Mouse (Mus musculus): ENCODE measurements around the gene Gigyf1. TPM values are rescaled to one million over a fixed set of nuclear protein-coding genes. Genes with fewer than 3 reads are reported as not detected.

The Gigyf1 gene
- 10 to 100 TPM; 62.3 to 65.6 TPM for total RNA-seq (2021)
- long read RNA-seq, experiment 1, partial matches to known transcripts, result 4 of 25 reads
- long read RNA-seq, experiment 1, other reads (novel, unspliced or antisense), result 21 of 25 reads
- long read RNA-seq, experiment 2, partial matches to known transcripts, result 1 of 6 reads
- long read RNA-seq, experiment 2, other reads (novel, unspliced or antisense), result 5 of 6 reads

- peak in 1 of 2 experiments; percentile 38 for DNase-seq (ENCODE audit: low spot score in 2 of 2)
Measured at GRCm38 (mm10) chr5:137518436-137518835, at the start of gene Gigyf1. TSS of gene Gigyf1 (plus strand) at chr5:137518548.

GRCm38 (mm10) chr5:137472252-137472904 lies 46.0 kb upstream of the Gigyf1 start:
- no peak for DNase-seq (ENCODE audit: low spot score in 2 of 2)

DNA sequence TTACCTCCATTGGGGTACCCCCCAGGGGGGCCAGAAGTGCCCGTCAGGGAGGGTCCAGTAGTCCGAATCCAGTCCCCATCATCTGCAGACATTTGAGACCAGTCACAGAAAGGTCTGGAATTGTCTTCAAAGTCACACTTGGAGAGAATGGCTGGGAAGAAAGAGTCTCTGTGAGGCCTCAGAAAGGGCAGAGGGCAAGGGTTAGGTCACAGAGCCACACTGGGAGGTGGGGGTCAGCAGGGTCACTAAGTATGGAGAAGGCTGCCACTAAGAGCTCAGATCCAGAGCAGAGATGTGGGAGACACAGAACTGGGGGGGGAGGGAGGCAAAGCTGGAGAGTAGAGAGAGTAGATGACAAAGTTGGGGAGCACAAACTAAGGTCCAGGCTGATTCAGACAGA lies 44.0 kb upstream of the Gigyf1 start:
- no peak for DNase-seq (ENCODE audit: low spot score in 2 of 2)

- DNase-seq (ENCODE audit: low spot score in 2 of 2), result no peak
Measured at GRCm38 (mm10) chr5:137476964-137477363, 41.4 kb upstream of the Gigyf1 start, which contains the start of gene Zan. TSS of gene Zan (minus strand) at chr5:137477064.

GRCm38 (mm10) chr5:137481138-137481537 lies 37.2 kb upstream of the Gigyf1 start:
- DNase-seq (ENCODE audit: low spot score in 2 of 2), result peak; percentile 64 to 79

DNA sequence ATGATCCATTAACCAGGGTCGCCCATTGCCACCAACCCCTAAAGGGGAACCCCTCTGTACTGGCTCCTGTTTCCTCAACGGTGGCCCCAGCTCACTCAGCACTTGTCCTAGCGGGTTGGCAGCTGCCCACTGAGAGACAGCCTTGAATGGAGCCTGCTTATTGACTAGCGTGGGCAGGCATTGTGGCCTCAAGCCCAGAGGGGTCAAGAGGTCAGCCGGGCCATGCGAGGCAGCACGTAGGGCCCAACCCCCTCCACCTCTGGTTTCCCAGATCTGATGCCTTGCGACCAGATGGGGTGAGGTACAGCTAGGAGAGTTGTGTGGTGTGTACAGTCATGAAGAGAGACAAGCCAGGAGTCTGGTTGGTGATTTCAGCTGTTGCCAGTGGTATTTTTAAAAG lies 36.5 kb upstream of the Gigyf1 start:
- DNase-seq (ENCODE audit: low spot score in 2 of 2), result peak in 1 of 2 experiments; percentile 6

- DNase-seq (ENCODE audit: low spot score in 2 of 2), result no peak
Measured at GRCm38 (mm10) chr5:137485071-137485850, 33.1 kb upstream of the Gigyf1 start.

GRCm38 (mm10) chr5:137485851-137486155 lies 32.5 kb upstream of the Gigyf1 start:
- no peak for DNase-seq (ENCODE audit: low spot score in 2 of 2)

GRCm38 (mm10) chr5:137487616-137488015 lies 30.7 kb upstream of the Gigyf1 start:
- no peak for DNase-seq (ENCODE audit: low spot score in 2 of 2)

DNA sequence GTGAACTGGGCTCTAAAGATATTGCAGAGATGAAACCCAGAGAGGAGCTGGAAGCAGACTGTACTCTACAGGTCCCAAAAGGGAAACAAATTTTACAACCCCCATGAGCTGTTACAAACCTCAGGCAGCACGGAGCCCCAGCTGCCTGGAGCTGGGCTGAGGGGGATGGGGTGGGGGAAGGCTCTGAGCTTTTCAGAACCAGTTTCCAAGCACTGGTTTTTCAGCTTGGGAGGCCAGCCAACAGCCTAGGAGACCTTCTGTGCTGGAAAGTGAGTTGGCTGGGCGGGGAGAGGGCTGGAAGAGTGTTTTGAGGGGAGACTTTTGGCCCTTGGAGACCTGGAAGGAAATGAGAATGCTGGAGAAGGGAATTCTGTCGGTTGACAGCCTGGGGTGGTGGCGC lies 26.8 kb upstream of the Gigyf1 start:
- DNase-seq (ENCODE audit: low spot score in 2 of 2), result no peak

- DNase-seq (ENCODE audit: low spot score in 2 of 2), result no peak
Measured at GRCm38 (mm10) chr5:137493831-137494230, 24.5 kb upstream of the Gigyf1 start.

DNA sequence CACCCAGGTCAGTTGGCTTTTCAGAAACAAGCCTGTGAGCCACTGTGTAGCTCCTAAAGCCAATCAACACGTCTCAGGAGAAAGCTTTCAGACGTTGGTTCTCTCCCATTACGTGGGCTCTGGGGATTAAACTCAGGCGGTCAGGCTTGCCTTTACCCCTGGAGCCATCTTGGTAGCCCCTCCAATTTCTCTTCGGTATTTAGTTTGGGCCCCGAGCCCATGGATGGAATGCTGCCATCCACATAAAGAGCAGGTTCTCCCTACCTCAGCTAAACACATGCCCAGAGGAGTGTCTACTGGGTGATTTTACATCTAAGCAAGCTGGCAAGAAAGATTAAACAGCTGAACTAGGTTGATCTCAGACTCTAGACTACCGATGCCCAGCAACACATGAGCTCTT lies 18.2 kb upstream of the Gigyf1 start:
- no peak for DNase-seq (ENCODE audit: low spot score in 2 of 2)

- DNase-seq (ENCODE audit: low spot score in 2 of 2), result peak; percentile 100
Measured at GRCm38 (mm10) chr5:137501709-137502666, 16.4 kb upstream of the Gigyf1 start, which contains the start of gene Pop7. TSS of gene Pop7 (minus strand) at chr5:137502518.

GRCm38 (mm10) chr5:137502667-137503110 lies 15.7 kb upstream of the Gigyf1 start:
- peak; percentile 75 to 77 for DNase-seq (ENCODE audit: low spot score in 2 of 2)

DNA sequence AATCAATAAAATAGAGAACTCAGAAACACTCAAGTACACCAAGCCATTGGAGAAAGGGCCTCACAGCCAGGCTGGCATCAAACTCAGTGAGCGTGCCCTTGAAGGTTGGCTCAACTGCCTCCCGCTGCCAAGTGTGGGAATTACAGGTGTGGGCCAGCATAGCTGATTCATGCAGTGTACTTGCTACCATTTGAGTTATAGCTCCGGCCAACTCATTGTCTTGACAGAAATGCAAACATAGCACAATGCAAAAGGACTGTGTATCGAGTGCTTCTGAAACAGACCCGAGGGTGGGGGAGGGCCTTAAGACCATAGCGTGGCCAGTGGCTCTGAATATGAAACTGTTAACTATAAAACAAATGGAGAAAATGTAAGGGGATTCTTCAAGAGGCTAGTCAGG lies 14.3 kb upstream of the Gigyf1 start:
- no peak for DNase-seq (ENCODE audit: low spot score in 2 of 2)

DNA sequence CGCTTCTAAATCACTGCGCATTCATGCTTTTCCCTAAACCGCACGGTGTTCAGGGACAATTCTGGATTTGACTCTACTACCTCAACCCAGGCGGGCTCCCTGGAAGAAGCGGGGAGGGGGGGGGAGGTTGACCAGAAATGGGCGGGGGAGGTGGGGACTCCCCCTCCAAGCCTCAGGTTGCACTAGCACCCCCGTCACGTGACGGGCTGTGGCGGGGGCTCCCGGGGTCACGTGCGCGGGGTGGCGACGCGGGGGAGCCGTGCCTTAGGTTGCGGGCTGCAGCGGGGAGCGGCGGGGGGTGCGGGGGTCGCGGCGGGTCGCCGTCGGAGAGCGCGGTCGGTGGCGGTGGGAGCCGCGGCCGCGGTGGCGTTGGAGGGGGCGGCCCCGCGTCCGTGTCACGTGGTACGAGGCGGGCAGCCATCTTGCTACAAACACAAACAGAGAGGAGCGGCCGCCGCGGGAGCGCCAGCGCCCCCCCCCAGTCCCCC lies 8.3 kb upstream of the Gigyf1 start:
- peak; percentile 72 to 82 for DNase-seq (ENCODE audit: low spot score in 2 of 2)

- DNase-seq (ENCODE audit: low spot score in 2 of 2), result peak in 1 of 2 experiments; percentile 52
Measured at GRCm38 (mm10) chr5:137510573-137511390, 7.6 kb upstream of the Gigyf1 start.

DNA sequence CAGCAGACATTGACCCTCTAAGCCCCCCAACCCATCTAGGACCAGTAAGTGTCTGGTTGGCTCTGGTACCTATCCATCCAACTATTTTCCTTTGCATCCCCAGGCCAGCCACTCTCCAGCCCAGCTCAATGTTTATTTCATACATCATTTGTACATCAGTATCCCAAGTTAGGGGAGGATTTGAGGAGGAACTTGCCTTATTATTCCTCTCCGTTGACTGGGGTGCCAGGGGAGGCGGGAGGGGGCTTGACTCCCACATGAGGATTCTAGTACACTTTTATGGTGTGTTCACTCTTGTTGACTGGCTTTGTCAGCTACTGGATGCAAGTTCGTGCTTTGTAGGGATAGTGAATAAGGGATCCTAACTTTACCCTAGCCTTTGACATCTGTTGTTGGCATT lies 6.6 kb upstream of the Gigyf1 start:
- no peak for DNase-seq (ENCODE audit: low spot score in 2 of 2)

DNA sequence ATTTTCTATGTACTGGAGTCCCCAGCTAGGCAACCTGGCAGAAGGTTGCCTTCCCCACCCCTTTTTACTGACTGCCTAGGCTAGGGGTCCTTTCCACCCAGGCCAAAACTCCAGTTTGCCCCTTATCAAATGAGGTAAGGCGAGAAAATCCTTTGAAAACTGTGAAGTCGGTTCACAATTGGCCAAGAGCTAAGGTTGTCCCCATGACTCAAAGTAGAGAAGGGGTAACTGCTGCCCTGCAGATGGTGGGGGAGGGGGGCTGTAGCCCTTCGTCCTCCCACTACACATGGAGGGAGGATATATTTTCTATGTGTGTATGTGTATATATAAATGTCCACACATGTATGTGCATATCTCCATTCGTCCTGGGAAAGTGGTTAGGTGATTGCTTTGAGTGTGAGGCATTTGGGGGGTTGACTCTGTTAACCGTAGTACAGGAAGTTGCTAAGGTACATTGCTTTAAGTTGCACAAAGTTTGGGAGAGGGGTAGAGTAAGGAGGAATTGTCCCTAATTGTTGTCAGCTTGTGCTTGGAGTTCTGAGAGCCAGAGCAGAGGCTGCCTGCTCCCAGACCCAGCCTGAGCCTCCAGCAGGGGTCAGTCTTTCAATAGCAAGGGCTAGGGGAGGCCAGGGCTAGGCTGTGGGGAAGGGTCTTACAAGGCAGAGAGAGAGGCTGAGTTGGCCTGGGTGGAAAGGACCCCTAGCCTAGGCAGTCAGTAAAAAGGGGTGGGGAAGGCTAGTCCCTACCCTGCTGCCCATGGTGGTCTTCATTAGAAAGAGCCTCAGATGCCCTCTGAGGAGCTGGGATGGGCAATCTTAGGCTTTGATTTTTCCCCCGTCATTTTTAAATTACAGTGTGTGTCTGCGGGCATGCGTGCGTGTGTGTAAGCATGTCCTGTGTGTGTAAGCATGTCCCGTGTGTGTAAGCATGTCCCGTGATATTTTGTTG lies 5.2 kb upstream of the Gigyf1 start:
- no peak for DNase-seq (ENCODE audit: low spot score in 2 of 2)
